Mouse (Mus musculus): ENCODE measurements at regions not wholly inside any gene's neighbourhood (a gene's known extent, or its start where the extent isn't known, plus 50 kb on each side); places are given as distances from the start of the nearest gene placed in this dataset.

DNA sequence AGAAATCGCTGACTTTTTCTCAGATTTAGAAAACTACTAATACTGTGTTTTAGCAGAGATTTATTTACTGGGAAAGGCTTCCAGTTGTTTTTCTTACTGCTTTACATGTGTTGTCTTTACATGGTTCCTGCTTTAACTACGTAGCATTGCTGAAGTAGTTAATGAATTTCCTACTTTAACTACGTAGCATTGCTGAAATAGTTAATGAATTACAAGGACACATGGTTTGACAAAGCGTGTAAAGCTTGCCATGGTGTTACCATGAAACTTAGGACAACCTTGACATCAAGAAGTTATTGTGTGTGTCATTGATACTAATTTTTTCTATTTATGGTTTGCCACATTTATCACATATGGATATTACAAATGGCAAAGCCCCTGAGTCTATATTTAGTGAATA is 168.7 kb downstream of the Rfx6 start:
- no peaks in the 10 kb centered on the region for H3K36me3 ChIP-seq (ENCODE audit: control insufficient read depth, insufficient read depth, low read length)
- 31% methylated on average over 4 of the region's 4 CpGs for WGBS
- no peak for TF ChIP-seq CTCF (conservative IDR thresholded peaks at IDR 0.05; ENCODE audit: insufficient read depth, insufficient read length, low read depth, low read length)
- TF ChIP-seq POLR2A (IDR thresholded peaks at IDR 0.05; ENCODE audit: low read depth, low read length): no peak
- H3K4me3 ChIP-seq (ENCODE audit: insufficient read depth, low read depth, low read length): no peak overlapping the region
- no peak for DNase-seq
- no peaks in the 10 kb centered on the region for H3K27me3 ChIP-seq (replicated peaks; ENCODE audit: control insufficient read depth, insufficient read depth, low read length)
- no peaks in the 10 kb centered on the region for H3K4me1 ChIP-seq (ENCODE audit: control insufficient read depth, insufficient read depth, low read length)
- no peak overlapping the region for H3K27ac ChIP-seq (ENCODE audit: insufficient read depth, low read depth, low read length)

DNA sequence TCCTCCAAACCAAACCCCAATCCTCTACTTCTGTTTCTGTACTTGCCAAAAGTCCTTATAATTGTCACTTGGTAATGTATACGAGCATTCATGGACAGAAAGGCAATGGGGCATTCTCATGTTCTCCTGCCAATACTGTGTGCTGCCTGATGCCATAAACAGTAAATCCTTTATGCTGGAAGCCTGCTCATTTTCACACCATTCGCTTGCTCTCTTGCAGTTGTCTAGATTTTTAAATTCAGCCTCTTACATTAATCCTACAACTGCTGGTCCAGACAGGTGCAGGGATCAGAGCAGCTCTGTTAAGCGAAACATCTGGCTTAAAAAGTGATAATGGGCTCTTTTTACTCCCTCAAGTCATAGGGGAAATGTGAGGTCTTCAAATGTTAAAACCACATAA is 152.9 kb upstream of the Vgll2 start:
- Histone ChIP-seq H3K27me3 (replicated peaks; ENCODE audit: control insufficient read depth, insufficient read depth, low read length) (no peaks in the 10 kb centered on the region), H3K4me1 (ENCODE audit: control insufficient read depth, insufficient read depth, low read length) (no peaks in the 10 kb centered on the region), H3K4me3 (ENCODE audit: insufficient read depth, low read depth, low read length) (no peak overlapping the region), H3K27ac (ENCODE audit: insufficient read depth, low read depth, low read length) (no peak overlapping the region), H3K36me3 (ENCODE audit: control insufficient read depth, insufficient read depth, low read length) (no peaks in the 10 kb centered on the region)
- 71% methylated on average over 3 of the region's 3 CpGs for WGBS
- TF ChIP-seq CTCF (conservative IDR thresholded peaks at IDR 0.05; ENCODE audit: insufficient read depth, insufficient read length, low read depth, low read length) (no peak), POLR2A (IDR thresholded peaks at IDR 0.05; ENCODE audit: low read depth, low read length) (no peak)
- DNase-seq: no peak

DNA sequence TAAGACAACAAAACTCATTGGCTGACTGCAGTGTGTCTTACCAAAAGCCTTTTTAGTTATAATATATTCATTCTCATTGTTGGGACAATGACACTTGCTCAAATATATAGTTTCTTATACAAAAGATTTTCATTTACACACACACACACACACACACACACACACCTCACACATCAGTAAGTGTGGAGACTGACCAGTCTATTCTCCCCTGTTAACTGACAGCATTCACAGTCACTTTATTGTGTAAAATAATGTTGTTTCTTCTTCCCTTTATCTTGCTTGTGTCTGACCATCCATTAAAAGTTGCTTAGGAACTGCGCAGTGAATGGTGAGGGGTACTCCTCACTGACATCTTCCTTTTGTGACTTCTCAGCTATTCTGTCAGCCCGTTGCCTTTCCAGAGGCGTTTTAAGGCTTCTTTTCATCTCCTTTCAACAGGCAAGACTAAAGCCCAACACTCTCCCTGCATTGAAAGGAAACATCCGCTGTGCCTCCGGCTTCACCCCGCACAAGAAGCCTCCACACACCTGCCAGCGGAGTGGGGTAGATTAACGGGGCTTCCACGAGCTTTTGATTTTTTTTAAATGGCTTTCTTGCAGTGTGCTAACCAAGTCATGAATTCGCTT is 111.1 kb upstream of the Vgll2 start:
- H3K27me3 ChIP-seq (replicated peaks; ENCODE audit: control insufficient read depth, insufficient read depth, low read length): no peaks in the 10 kb centered on the region
- H3K4me3 ChIP-seq (ENCODE audit: insufficient read depth, low read depth, low read length): no peak overlapping the region
- no peaks in the 10 kb centered on the region for H3K4me1 ChIP-seq (ENCODE audit: control insufficient read depth, insufficient read depth, low read length)
- H3K27ac ChIP-seq (ENCODE audit: insufficient read depth, low read depth, low read length): no peak overlapping the region
- WGBS: 45% methylated on average over 10 of the region's 10 CpGs
- TF ChIP-seq POLR2A (IDR thresholded peaks at IDR 0.05; ENCODE audit: low read depth, low read length): no peak
- TF ChIP-seq CTCF (conservative IDR thresholded peaks at IDR 0.05; ENCODE audit: insufficient read depth, insufficient read length, low read depth, low read length): no peak
- no peak for DNase-seq
- no peaks in the 10 kb centered on the region for H3K36me3 ChIP-seq (ENCODE audit: control insufficient read depth, insufficient read depth, low read length)

DNA sequence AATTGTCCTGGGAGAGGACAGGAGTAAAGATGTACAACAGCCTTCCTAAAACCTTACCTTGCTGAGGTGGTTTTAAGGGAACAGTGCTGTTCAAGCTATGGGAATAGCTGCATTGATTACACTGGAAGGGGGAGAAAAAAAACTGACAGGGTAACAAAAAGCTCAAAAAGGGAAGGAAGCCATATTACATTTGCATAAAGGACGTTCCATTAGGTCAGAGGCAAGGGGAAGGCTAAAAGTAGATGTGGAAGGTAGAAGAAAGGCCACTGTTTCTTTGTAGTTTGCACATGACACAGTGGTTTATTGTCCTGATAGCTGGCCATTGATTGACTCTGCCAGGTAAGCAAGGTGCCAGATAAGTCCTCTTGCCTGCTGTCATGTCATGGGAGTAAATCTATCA is 110.2 kb upstream of the Vgll2 start:
- Histone ChIP-seq H3K4me3 (ENCODE audit: insufficient read depth, low read depth, low read length) (no peak overlapping the region), H3K27ac (ENCODE audit: insufficient read depth, low read depth, low read length) (no peak overlapping the region), H3K36me3 (ENCODE audit: control insufficient read depth, insufficient read depth, low read length) (no peaks in the 10 kb centered on the region), H3K27me3 (replicated peaks; ENCODE audit: control insufficient read depth, insufficient read depth, low read length) (no peaks in the 10 kb centered on the region), H3K4me1 (ENCODE audit: control insufficient read depth, insufficient read depth, low read length) (no peaks in the 10 kb centered on the region)
- WGBS: 52% methylated on average over 1 of the region's 1 CpGs
- no peak for TF ChIP-seq POLR2A (IDR thresholded peaks at IDR 0.05; ENCODE audit: low read depth, low read length)
- TF ChIP-seq CTCF (conservative IDR thresholded peaks at IDR 0.05; ENCODE audit: insufficient read depth, insufficient read length, low read depth, low read length): no peak
- no peak for DNase-seq

DNA sequence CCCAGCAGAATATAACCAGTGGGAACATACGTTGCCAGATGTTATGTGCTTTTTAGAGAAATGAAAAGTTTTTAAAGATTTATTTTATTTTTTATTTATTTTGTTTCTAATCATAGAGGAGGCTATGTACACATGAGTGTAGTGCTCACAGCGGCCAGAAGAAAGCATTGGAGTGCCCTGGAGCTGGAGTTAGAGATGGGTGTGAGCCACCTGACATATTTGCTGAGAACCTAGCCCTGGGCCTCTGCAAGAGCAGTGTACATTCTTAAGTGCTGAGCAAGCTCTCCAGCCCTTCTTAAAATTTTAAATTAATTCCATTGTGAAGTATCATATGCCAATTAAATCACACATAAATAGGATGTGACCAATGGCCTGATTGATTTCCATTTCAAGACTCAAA is 95.7 kb upstream of the Vgll2 start:
- 77% methylated on average over 2 of the region's 2 CpGs for WGBS
- H3K27me3 ChIP-seq (replicated peaks; ENCODE audit: control insufficient read depth, insufficient read depth, low read length): no peaks in the 10 kb centered on the region
- no peaks in the 10 kb centered on the region for H3K4me1 ChIP-seq (ENCODE audit: control insufficient read depth, insufficient read depth, low read length)
- no peaks in the 10 kb centered on the region for H3K36me3 ChIP-seq (ENCODE audit: control insufficient read depth, insufficient read depth, low read length)
- no peak for TF ChIP-seq CTCF (conservative IDR thresholded peaks at IDR 0.05; ENCODE audit: insufficient read depth, insufficient read length, low read depth, low read length)
- TF ChIP-seq POLR2A (IDR thresholded peaks at IDR 0.05; ENCODE audit: low read depth, low read length): no peak
- DNase-seq: no peak
- no peak overlapping the region for H3K27ac ChIP-seq (ENCODE audit: insufficient read depth, low read depth, low read length)
- H3K4me3 ChIP-seq (ENCODE audit: insufficient read depth, low read depth, low read length): no peak overlapping the region

DNA sequence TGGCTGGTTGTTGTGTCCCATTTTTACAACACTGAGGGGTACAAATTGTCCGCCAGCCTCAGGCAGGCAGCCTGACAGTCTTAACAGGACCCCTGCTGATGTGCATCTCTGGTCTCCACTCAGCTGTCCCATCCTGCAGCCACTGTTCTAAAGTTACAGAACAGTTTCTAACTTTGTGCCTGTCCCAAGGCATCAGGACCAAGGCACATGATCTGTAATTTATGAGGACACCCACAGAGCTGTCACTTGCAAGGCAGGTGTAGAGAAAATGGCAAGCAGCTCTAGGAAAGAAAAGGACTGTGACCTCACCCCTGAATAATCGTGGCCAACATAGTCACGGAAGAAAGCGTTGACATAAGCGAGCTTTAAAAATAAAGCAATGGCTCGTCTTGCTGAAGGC is 93.0 kb upstream of the Vgll2 start:
- no peak overlapping the region for H3K4me3 ChIP-seq (ENCODE audit: insufficient read depth, low read depth, low read length)
- H3K27me3 ChIP-seq (replicated peaks; ENCODE audit: control insufficient read depth, insufficient read depth, low read length): no peaks in the 10 kb centered on the region
- no peaks in the 10 kb centered on the region for H3K36me3 ChIP-seq (ENCODE audit: control insufficient read depth, insufficient read depth, low read length)
- 68% methylated on average over 6 of the region's 6 CpGs for WGBS
- TF ChIP-seq POLR2A (IDR thresholded peaks at IDR 0.05; ENCODE audit: low read depth, low read length) (no peak), CTCF (conservative IDR thresholded peaks at IDR 0.05; ENCODE audit: insufficient read depth, insufficient read length, low read depth, low read length) (no peak)
- no peak for DNase-seq
- H3K27ac ChIP-seq (ENCODE audit: insufficient read depth, low read depth, low read length): no peak overlapping the region
- H3K4me1 ChIP-seq (ENCODE audit: control insufficient read depth, insufficient read depth, low read length): no peaks in the 10 kb centered on the region

DNA sequence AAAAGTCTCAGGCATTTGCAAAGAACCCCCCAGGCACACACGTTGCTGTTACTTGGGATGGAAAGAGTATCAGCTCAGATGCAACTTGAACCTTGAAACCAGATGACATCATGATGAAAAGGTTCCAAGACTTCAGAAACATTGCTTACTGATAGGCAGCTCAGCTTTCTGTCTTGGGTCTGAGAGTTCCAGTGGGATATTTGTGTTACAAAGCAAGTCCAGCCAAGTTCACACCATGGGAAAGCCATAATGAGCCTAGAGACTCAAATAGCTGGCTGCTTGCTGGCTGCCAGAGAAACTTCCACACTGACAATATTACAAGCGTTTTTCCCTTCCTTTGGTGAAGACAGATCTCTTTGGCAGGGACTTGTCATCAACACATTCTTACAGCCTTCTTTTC is 92.0 kb upstream of the Vgll2 start:
- H3K4me1 ChIP-seq (ENCODE audit: control insufficient read depth, insufficient read depth, low read length): no peaks in the 10 kb centered on the region
- WGBS: 37% methylated on average over 2 of the region's 2 CpGs
- no peak overlapping the region for H3K27ac ChIP-seq (ENCODE audit: insufficient read depth, low read depth, low read length)
- no peaks in the 10 kb centered on the region for H3K27me3 ChIP-seq (replicated peaks; ENCODE audit: control insufficient read depth, insufficient read depth, low read length)
- no peak for TF ChIP-seq POLR2A (IDR thresholded peaks at IDR 0.05; ENCODE audit: low read depth, low read length)
- no peak for TF ChIP-seq CTCF (conservative IDR thresholded peaks at IDR 0.05; ENCODE audit: insufficient read depth, insufficient read length, low read depth, low read length)
- DNase-seq: no peak
- no peak overlapping the region for H3K4me3 ChIP-seq (ENCODE audit: insufficient read depth, low read depth, low read length)
- no peaks in the 10 kb centered on the region for H3K36me3 ChIP-seq (ENCODE audit: control insufficient read depth, insufficient read depth, low read length)

Data from kidney, adult 2 months (tissue).